Mouse (Mus musculus): Measurements from ENCODE around the gene Gm20696. TPM values are rescaled to one million over a fixed set of nuclear protein-coding genes. Genes with fewer than 3 reads are reported as not detected.

Gene Gm20696
- polyA plus RNA-seq, 1 experiment from 2014 or later = 2.6 TPM

- WGBS = 65% methylated on average over 8 of the region's 8 CpGs
- peaks cover 39% of the 10 kb centered on the region for H3K27me3 ChIP-seq (replicated peaks)
- no peak overlapping the region for H3K9ac ChIP-seq
- ATAC-seq (ENCODE audit: insufficient number of reproducible peaks, low FRiP score) = no peak
- no peaks in the 10 kb centered on the region for H3K9me3 ChIP-seq (replicated peaks)
- H3K4me3 ChIP-seq = no peak overlapping the region
- H3K4me2 ChIP-seq = no peak overlapping the region
- peaks cover 15% of the 10 kb centered on the region; the same call in 1 of the 2 replicates for H3K4me1 ChIP-seq (replicated peaks)
- no peak overlapping the region for H3K27ac ChIP-seq (ENCODE audit: poor library complexity, severe bottlenecking)
- no peaks in the 10 kb centered on the region for H3K36me3 ChIP-seq
These were observed 3.4 kb downstream of the Gm20696 start for GRCm38 (mm10) chr6:99663232-99663631.

GRCm38 (mm10) chr6:99660443-99660842 lies 6.2 kb downstream of the Gm20696 start:
- 39% methylated on average over 3 of the region's 3 CpGs for WGBS
- Histone ChIP-seq H3K9me3 (replicated peaks) (no peaks in the 10 kb centered on the region), H3K4me2 (no peak overlapping the region), H3K27ac (ENCODE audit: poor library complexity, severe bottlenecking) (no peak overlapping the region), H3K36me3 (no peaks in the 10 kb centered on the region), H3K9ac (no peak overlapping the region), H3K4me1 (replicated peaks) (0 out of 2 replicates have a peak, but pooled peaks cover 4% of the 10 kb centered on the region), H3K4me3 (no peak overlapping the region), H3K27me3 (replicated peaks) (peaks cover 28% of the 10 kb centered on the region)
- no peak for ATAC-seq (ENCODE audit: insufficient number of reproducible peaks, low FRiP score)

DNA sequence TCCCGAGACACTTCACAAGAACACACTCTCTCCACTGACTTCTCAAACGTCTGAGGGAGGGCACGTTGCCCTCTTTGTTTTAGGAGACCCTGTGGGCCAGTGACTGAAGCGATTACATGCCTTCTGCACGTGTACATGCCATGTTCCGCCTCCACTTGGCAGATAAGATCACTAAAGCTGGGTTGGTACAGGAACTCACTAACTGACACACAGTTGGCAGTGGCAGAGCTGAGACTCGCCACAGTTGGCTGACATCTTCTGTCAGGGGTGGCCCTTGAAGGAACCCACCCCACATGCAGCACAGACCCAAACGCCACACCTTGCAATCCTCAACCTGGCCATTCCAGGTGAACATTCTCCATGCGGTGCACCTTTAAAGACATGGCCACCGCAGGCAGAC lies 8.0 kb downstream of the Gm20696 start:
- no peak for ATAC-seq (ENCODE audit: insufficient number of reproducible peaks, low FRiP score)
- Histone ChIP-seq H3K36me3 (no peaks in the 10 kb centered on the region), H3K27ac (ENCODE audit: poor library complexity, severe bottlenecking) (no peak overlapping the region), H3K4me1 (replicated peaks) (peaks cover 4% of the 10 kb centered on the region; the same call in 1 of the 2 replicates), H3K4me2 (no peak overlapping the region), H3K9me3 (replicated peaks) (no peaks in the 10 kb centered on the region), H3K9ac (no peak overlapping the region), H3K27me3 (replicated peaks) (peaks cover 12% of the 10 kb centered on the region; the same call in 1 of the 2 replicates), H3K4me3 (no peak overlapping the region)
- 79% methylated on average over 10 of the region's 10 CpGs for WGBS

GRCm38 (mm10) chr6:99656088-99656487 lies 10.5 kb downstream of the Gm20696 start:
- no peak for ATAC-seq (ENCODE audit: insufficient number of reproducible peaks, low FRiP score)
- Histone ChIP-seq H3K4me1 (replicated peaks) (peaks cover 4% of the 10 kb centered on the region; the same call in 1 of the 2 replicates), H3K9me3 (replicated peaks) (no peaks in the 10 kb centered on the region), H3K36me3 (no peaks in the 10 kb centered on the region), H3K27me3 (replicated peaks) (peaks cover 15% of the 10 kb centered on the region; the same call in 1 of the 2 replicates), H3K4me3 (no peak overlapping the region), H3K27ac (ENCODE audit: poor library complexity, severe bottlenecking) (no peak overlapping the region), H3K9ac (no peak overlapping the region), H3K4me2 (no peak overlapping the region)
- WGBS = 86% methylated on average over 2 of the region's 2 CpGs

DNA sequence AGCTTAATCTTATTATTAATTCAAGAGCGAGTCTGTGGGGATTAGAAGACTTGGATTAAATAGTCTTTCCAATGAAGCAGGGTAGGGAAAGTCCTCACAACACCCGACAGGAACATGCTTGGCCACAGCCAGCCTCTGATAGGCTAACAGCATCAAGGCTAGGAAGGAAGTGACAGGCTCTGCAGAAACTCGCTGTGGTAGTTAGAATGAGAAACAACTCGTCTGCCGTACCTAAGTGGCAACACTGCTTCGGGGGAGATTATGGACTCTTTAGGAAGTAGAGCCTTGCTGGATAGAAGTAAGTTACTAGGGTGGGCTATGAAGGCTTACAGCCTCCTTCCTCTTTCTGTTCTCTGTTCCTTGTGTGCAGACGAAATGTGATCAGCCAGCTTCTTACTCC lies 11.1 kb downstream of the Gm20696 start:
- no peak overlapping the region for H3K4me3 ChIP-seq
- no peaks in the 10 kb centered on the region for H3K36me3 ChIP-seq
- H3K4me1 ChIP-seq (replicated peaks) = no peaks in the 10 kb centered on the region; the same call in 1 of the 2 replicates
- no peak overlapping the region for H3K4me2 ChIP-seq
- H3K9me3 ChIP-seq (replicated peaks) = no peaks in the 10 kb centered on the region
- 33% methylated on average over 7 of the region's 7 CpGs for WGBS
- peaks cover 18% of the 10 kb centered on the region; the same call in 1 of the 2 replicates for H3K27me3 ChIP-seq (replicated peaks)
- no peak overlapping the region for H3K9ac ChIP-seq
- no peak overlapping the region for H3K27ac ChIP-seq (ENCODE audit: poor library complexity, severe bottlenecking)
- ATAC-seq (ENCODE audit: insufficient number of reproducible peaks, low FRiP score) = no peak

DNA sequence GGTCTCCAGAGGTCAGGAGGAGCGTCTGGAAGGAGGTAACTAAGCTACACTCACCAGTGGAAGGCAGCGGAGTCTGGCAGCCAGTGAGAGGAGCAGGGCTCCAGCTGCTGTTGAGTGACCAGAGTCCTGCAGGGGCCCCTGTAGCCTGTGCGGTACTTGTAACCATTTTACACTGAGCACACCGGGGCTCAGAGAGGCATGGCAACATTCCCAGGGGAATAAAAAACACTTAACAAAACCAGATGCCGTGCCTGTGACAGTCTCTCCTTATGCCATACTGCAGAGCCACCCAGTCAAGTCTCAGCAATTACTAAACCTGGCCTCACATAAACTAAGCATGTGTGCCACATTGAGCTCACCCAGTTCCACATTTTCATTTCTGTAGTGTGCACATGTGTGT lies 12.3 kb downstream of the Gm20696 start:
- Histone ChIP-seq H3K4me2 (no peak overlapping the region), H3K36me3 (no peaks in the 10 kb centered on the region), H3K4me1 (replicated peaks) (no peaks in the 10 kb centered on the region; the same call in 1 of the 2 replicates), H3K9me3 (replicated peaks) (no peaks in the 10 kb centered on the region), H3K27ac (ENCODE audit: poor library complexity, severe bottlenecking) (no peak overlapping the region), H3K27me3 (replicated peaks) (peaks cover 18% of the 10 kb centered on the region; the same call in 1 of the 2 replicates), H3K4me3 (no peak overlapping the region), H3K9ac (0 out of 2 replicates have a peak overlapping the region, but pooled peaks have one; percentile 3)
- WGBS = 41% methylated on average over 5 of the region's 5 CpGs
- ATAC-seq (ENCODE audit: insufficient number of reproducible peaks, low FRiP score) = no peak

DNA sequence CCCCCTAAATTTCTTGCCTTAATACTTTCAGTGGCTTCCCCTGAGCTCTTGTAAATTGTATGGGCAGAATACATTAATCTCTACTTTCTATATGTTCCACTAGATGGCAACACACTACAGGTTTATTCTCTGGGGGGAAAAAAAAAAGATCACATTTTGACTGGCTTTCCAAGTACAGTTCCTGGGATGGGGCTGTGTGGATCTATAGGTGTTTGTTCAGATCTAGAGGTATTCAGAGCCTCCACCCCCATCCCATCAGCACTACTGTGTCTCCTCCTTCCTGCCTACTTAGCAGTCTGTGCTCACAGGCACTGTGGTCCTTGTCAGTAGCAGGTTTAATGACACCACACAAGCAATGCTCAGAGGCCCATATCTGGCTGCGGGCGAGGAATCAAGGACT lies 14.3 kb downstream of the Gm20696 start:
- no peaks in the 10 kb centered on the region for H3K36me3 ChIP-seq
- no peak overlapping the region for H3K27ac ChIP-seq (ENCODE audit: poor library complexity, severe bottlenecking)
- H3K4me2 ChIP-seq = no peak overlapping the region
- no peak overlapping the region for H3K4me3 ChIP-seq
- no peak for ATAC-seq (ENCODE audit: insufficient number of reproducible peaks, low FRiP score)
- H3K9me3 ChIP-seq (replicated peaks) = no peaks in the 10 kb centered on the region
- H3K27me3 ChIP-seq (replicated peaks) = peaks cover 13% of the 10 kb centered on the region; the same call in 1 of the 2 replicates
- H3K9ac ChIP-seq = no peak overlapping the region
- 63% methylated on average over 2 of the region's 2 CpGs for WGBS
- no peaks in the 10 kb centered on the region; the same call in 1 of the 2 replicates for H3K4me1 ChIP-seq (replicated peaks)

- Histone ChIP-seq H3K4me2 (no peak overlapping the region), H3K9me3 (replicated peaks) (no peaks in the 10 kb centered on the region; the same call in 1 of the 2 replicates), H3K27me3 (replicated peaks) (peaks cover 13% of the 10 kb centered on the region; the same call in 1 of the 2 replicates), H3K4me3 (no peak overlapping the region), H3K9ac (no peak overlapping the region), H3K27ac (ENCODE audit: poor library complexity, severe bottlenecking) (no peak overlapping the region), H3K36me3 (0 out of 2 replicates have a peak, but pooled peaks cover 3% of the 10 kb centered on the region), H3K4me1 (replicated peaks) (peaks cover 12% of the 10 kb centered on the region)
- ATAC-seq (ENCODE audit: insufficient number of reproducible peaks, low FRiP score) = no peak
- 46% methylated on average over 2 of the region's 2 CpGs for WGBS
These were observed 17.3 kb downstream of the Gm20696 start for GRCm38 (mm10) chr6:99649307-99649706.

DNA sequence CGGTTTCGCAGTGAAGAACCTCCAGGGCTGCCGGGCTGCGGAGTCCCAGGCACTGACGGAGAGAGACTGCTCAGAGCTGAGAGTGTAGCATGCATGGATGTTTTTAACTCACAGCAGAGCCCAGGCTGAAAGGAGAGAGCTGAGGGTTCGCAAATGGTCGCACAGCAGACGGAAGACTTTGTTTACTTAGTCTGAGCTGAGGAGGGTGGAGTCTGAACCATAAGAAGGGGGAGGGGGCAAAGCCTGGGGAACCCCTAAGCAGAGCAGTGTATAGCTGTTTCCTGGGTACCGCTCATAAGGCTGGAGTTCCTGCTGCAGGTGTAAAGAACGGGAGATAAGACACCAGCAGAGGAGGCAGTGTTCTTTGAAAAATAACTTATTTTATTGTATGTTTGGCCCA lies 20.3 kb downstream of the Gm20696 start:
- peaks cover 10% of the 10 kb centered on the region; the same call in 1 of the 2 replicates for H3K27me3 ChIP-seq (replicated peaks)
- no peak overlapping the region for H3K4me3 ChIP-seq
- no peak overlapping the region for H3K4me2 ChIP-seq
- no peak for ATAC-seq (ENCODE audit: insufficient number of reproducible peaks, low FRiP score)
- 45% methylated on average over 10 of the region's 10 CpGs for WGBS
- H3K9ac ChIP-seq = no peak overlapping the region
- H3K36me3 ChIP-seq = 0 out of 2 replicates have a peak, but pooled peaks cover 3% of the 10 kb centered on the region
- no peaks in the 10 kb centered on the region; the same call in 1 of the 2 replicates for H3K9me3 ChIP-seq (replicated peaks)
- H3K27ac ChIP-seq (ENCODE audit: poor library complexity, severe bottlenecking) = no peak overlapping the region
- H3K4me1 ChIP-seq (replicated peaks) = peaks cover 28% of the 10 kb centered on the region

DNA sequence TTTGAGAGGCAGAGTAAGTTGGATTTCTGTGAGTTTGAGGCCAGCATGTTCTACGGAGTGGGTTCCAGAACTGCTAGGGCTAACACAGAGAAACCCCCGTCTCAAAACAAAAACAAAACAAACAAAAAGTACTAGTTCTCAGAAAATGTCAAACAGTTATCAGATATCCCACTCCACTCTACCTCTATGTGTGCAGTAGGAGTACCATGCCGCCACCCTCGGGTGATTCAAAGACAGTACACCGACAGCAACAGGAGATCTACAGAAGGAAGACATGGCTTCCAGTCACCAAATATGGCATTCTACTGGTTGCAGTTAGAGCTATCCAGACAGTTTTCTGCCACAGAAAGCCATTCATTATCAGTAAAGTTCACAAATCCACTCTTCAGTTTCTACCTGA lies 21.7 kb downstream of the Gm20696 start:
- no peak overlapping the region for H3K4me3 ChIP-seq
- H3K4me1 ChIP-seq (replicated peaks) = peaks cover 28% of the 10 kb centered on the region
- WGBS = 80% methylated on average over 5 of the region's 5 CpGs
- H3K9ac ChIP-seq = no peak overlapping the region
- 0 out of 2 replicates have a peak, but pooled peaks cover 3% of the 10 kb centered on the region for H3K36me3 ChIP-seq
- no peak overlapping the region for H3K4me2 ChIP-seq
- no peak overlapping the region for H3K27ac ChIP-seq (ENCODE audit: poor library complexity, severe bottlenecking)
- H3K9me3 ChIP-seq (replicated peaks) = no peaks in the 10 kb centered on the region; the same call in 1 of the 2 replicates
- H3K27me3 ChIP-seq (replicated peaks) = no peaks in the 10 kb centered on the region
- no peak for ATAC-seq (ENCODE audit: insufficient number of reproducible peaks, low FRiP score)

GRCm38 (mm10) chr6:99644386-99644785 lies 22.2 kb downstream of the Gm20696 start:
- 56% methylated on average over 5 of the region's 5 CpGs for WGBS
- Histone ChIP-seq H3K4me2 (peak overlapping the region; percentile 33), H3K27ac (ENCODE audit: poor library complexity, severe bottlenecking) (peak overlapping the region; percentile 77)

More at GRCm38 (mm10) chr6:99644386-99644785, 22.2 kb downstream of the Gm20696 start:
- Histone ChIP-seq H3K27me3 (replicated peaks) (no peaks in the 10 kb centered on the region), H3K36me3 (0 out of 2 replicates have a peak, but pooled peaks cover 3% of the 10 kb centered on the region), H3K4me3 (no peak overlapping the region), H3K9me3 (replicated peaks) (no peaks in the 10 kb centered on the region; the same call in 1 of the 2 replicates), H3K9ac (no peak overlapping the region), H3K4me1 (replicated peaks) (peaks cover 28% of the 10 kb centered on the region)
- ATAC-seq (ENCODE audit: insufficient number of reproducible peaks, low FRiP score) = no peak
